Mouse (Mus musculus) intestine, embryonic 16.5 days (tissue): ENCODE data around the gene Tmem223. TPM values are rescaled to one million over a fixed set of nuclear protein-coding genes. Genes with fewer than 3 reads are reported as not detected.

Source experiments
- microRNA-seq: library from miRNA; unstranded; fragments of <30 nt; microRNA quantifications from one replicate; pipeline ENCODE4, GENCODE M21; 2016
- polyA plus RNA-seq: library from polyadenylated mRNA; unstranded; fragments of >200 nt; fragmentation: Nextera tagmentation; extraction: Ambion mirVana; gene quantifications from 2 replicates; pipeline ENCODE4 v1.2.1, GENCODE M21; 2015

The Tmem223 gene
- polyA plus RNA-seq, 1 experiment from 2014 or later = 164 TPM

Small RNA genes lying within 50 kb of the gene (microRNA-seq; reads per million reads assigned to microRNA genes)
- not detected for gene Mir6992

Other genes starting within 250 kb of the Tmem223 start
- 0.04 and 0.05 TPM in 2 replicates for gene Slc22a8, start 179.7 kb upstream of the Tmem223 start, polyA plus RNA-seq
- not detected in 2 replicates for gene Slc22a6, start 153.0 kb upstream of the Tmem223 start, polyA plus RNA-seq
- gene Chrm1, start 107.2 kb upstream of the Tmem223 start, polyA plus RNA-seq = 1.2 TPM in 2 replicates
- 211 and 225 TPM in 2 replicates for gene Slc3a2, start 47.6 kb upstream of the Tmem223 start, polyA plus RNA-seq
- 78.1 and 88.7 TPM in 2 replicates for gene Wdr74, start 35.2 kb upstream of the Tmem223 start, polyA plus RNA-seq
- 0.91 and 1.6 TPM in 2 replicates for gene 1700092M07Rik, start 30.3 kb upstream of the Tmem223 start, polyA plus RNA-seq
- 120 and 124 TPM in 2 replicates for gene Stx5a, start 29.6 kb upstream of the Tmem223 start, polyA plus RNA-seq
- gene Nxf1, start 13.9 kb upstream of the Tmem223 start, polyA plus RNA-seq = 133 and 137 TPM in 2 replicates
- gene Tmem179b, start 3.5 kb downstream of the Tmem223 start, polyA plus RNA-seq = 110 and 120 TPM in 2 replicates
- 24.0 and 25.0 TPM in 2 replicates for gene Taf6l, start 15.4 kb downstream of the Tmem223 start, polyA plus RNA-seq
- 130 and 138 TPM in 2 replicates for gene Polr2g, start 27.6 kb downstream of the Tmem223 start, polyA plus RNA-seq
- 3.6 and 4.1 TPM in 2 replicates for gene Zbtb3, start 31.6 kb downstream of the Tmem223 start, polyA plus RNA-seq
- 36.0 and 44.0 TPM in 2 replicates for gene Ttc9c, start 48.3 kb downstream of the Tmem223 start, polyA plus RNA-seq
- 3.7 and 4.3 TPM in 2 replicates for gene Hnrnpul2, start 49.0 kb downstream of the Tmem223 start, polyA plus RNA-seq
- gene AC129217.1, start 58.8 kb downstream of the Tmem223 start, polyA plus RNA-seq = not detected in 2 replicates
- 48.5 and 49.7 TPM in 2 replicates for gene Bscl2, start 66.5 kb downstream of the Tmem223 start, polyA plus RNA-seq
- gene Gng3, start 68.2 kb downstream of the Tmem223 start, polyA plus RNA-seq = 13.3 and 14.3 TPM in 2 replicates
- gene Lrrn4cl, start 79.8 kb downstream of the Tmem223 start, polyA plus RNA-seq = 1.6 and 1.7 TPM in 2 replicates
- gene Ubxn1, start 100.5 kb downstream of the Tmem223 start, polyA plus RNA-seq = 158 and 170 TPM in 2 replicates
- 60.7 and 61.2 TPM in 2 replicates for gene Uqcc3, start 109.9 kb downstream of the Tmem223 start, polyA plus RNA-seq
- gene Lbhd1, start 112.7 kb downstream of the Tmem223 start, polyA plus RNA-seq = 60.7 and 74.8 TPM in 2 replicates
- gene Gm49403, start 112.9 kb downstream of the Tmem223 start, polyA plus RNA-seq = not detected in 2 replicates
- 79.5 and 89.2 TPM in 2 replicates for gene 1810009A15Rik, start 117.9 kb downstream of the Tmem223 start, polyA plus RNA-seq
- gene Gm49416, start 117.9 kb downstream of the Tmem223 start, polyA plus RNA-seq = not detected in 2 replicates
- 39.2 and 40.9 TPM in 2 replicates for gene Ints5, start 122.0 kb downstream of the Tmem223 start, polyA plus RNA-seq
- gene Ganab, start 127.1 kb downstream of the Tmem223 start, polyA plus RNA-seq = 95.7 and 100 TPM in 2 replicates
- gene B3gat3, start 149.4 kb downstream of the Tmem223 start, polyA plus RNA-seq = 44.0 and 45.4 TPM in 2 replicates
- 3.1 and 3.3 TPM in 2 replicates for gene Rom1, start 158.4 kb downstream of the Tmem223 start, polyA plus RNA-seq
- 22.6 and 23.5 TPM in 2 replicates for gene Eml3, start 158.6 kb downstream of the Tmem223 start, polyA plus RNA-seq
- 119 and 130 TPM in 2 replicates for gene Mta2, start 170.9 kb downstream of the Tmem223 start, polyA plus RNA-seq
- 30.1 and 31.7 TPM in 2 replicates for gene Tut1, start 182.9 kb downstream of the Tmem223 start, polyA plus RNA-seq
- gene Eef1g, start 196.0 kb downstream of the Tmem223 start, polyA plus RNA-seq = 392 and 445 TPM in 2 replicates
- gene Ahnak, start 218.3 kb downstream of the Tmem223 start, polyA plus RNA-seq = 16.5 and 20.8 TPM in 2 replicates